Mouse (Mus musculus) heart, embryonic 12.5 days (tissue): ENCODE results near the gene Mink1. TPM values are rescaled to one million over a fixed set of nuclear protein-coding genes. Genes with fewer than 3 reads are reported as not detected.

Source experiments
- ATAC-seq: fragments of 200-750 bp; cut with Nextera tagmentation; 2 replicates; pipeline ENCODE4 v1.8.0; 2017; ENCODE audit warnings: moderate TSS enrichment, moderate library complexity; ENCODE audit not compliant: insufficient number of reproducible peaks, low FRiP score
- H3K27ac ChIP-seq: fragments of 300-500 bp; sonication (generic); 2 replicates; pipeline ENCODE4 v1.5.1; 2016; ENCODE audit warnings: mild to moderate bottlenecking, moderate library complexity; ENCODE audit not compliant: poor library complexity, severe bottlenecking
- H3K27me3 ChIP-seq: fragments of 300-500 bp; sonication (generic); replicated peaks from 2 replicates; pipeline ENCODE4 v1.6.1; 2016; ENCODE audit warnings: mild to moderate bottlenecking, moderate library complexity
- H3K36me3 ChIP-seq: fragments of 300-500 bp; sonication (generic); 2 replicates; pipeline ENCODE4 v1.6.1; 2016; ENCODE audit warnings: mild to moderate bottlenecking, moderate library complexity
- H3K4me1 ChIP-seq: fragments of 300-500 bp; sonication (generic); replicated peaks from 2 replicates; pipeline ENCODE4 v1.6.1; 2016; ENCODE audit warnings: mild to moderate bottlenecking
- H3K4me2 ChIP-seq: fragments of 300-500 bp; sonication (generic); 2 replicates; pipeline ENCODE4 v1.6.1; 2016; ENCODE audit warnings: mild to moderate bottlenecking, moderate library complexity
- H3K4me3 ChIP-seq: fragments of 300-500 bp; sonication (generic); 2 replicates; pipeline ENCODE4 v1.5.1; 2016; ENCODE audit warnings: mild to moderate bottlenecking
- H3K9ac ChIP-seq: fragments of 300-500 bp; sonication (generic); 2 replicates; pipeline ENCODE4 v1.6.1; 2016; ENCODE audit warnings: mild to moderate bottlenecking, moderate library complexity
- H3K9me3 ChIP-seq: fragments of 300-500 bp; sonication (generic); replicated peaks from 2 replicates; pipeline ENCODE4 v1.6.1; 2016; ENCODE audit warnings: mild to moderate bottlenecking, moderate library complexity
- WGBS: fragments of 180-500 bp; shearing (Covaris S2); methylation state at CpG from one replicate; pipeline ENCODE4 v1.1.7; 2016; 5-methylcytosine and 5-hydroxymethylcytosine counted together
- polyA plus RNA-seq: library from polyadenylated mRNA; unstranded; fragments of >200 nt; fragmentation: Nextera tagmentation; extraction: Ambion mirVana; gene quantifications from 2 replicates; pipeline ENCODE4 v1.2.1, GENCODE M21; 2016

Gene Mink1
- polyA plus RNA-seq, 1 experiment from 2014 or later = 13.7 TPM

GRCm38 (mm10) chr11:70635601-70636000 lies 72.9 kb downstream of the Mink1 start:
- WGBS = 83% methylated on average over 4 of the region's 4 CpGs
- Histone ChIP-seq H3K9ac (no peak overlapping the region), H3K36me3 (no peaks in the 10 kb centered on the region), H3K4me3 (no peak overlapping the region), H3K27ac (no peak overlapping the region), H3K9me3 (no peaks in the 10 kb centered on the region), H3K4me1 (peaks cover 21% of the 10 kb centered on the region), H3K4me2 (no peak overlapping the region), H3K27me3 (no peaks in the 10 kb centered on the region)
- ATAC-seq = no peak

GRCm38 (mm10) chr11:70637764-70638163 lies 75.1 kb downstream of the Mink1 start:
- WGBS = 95% methylated on average over 1 of the region's 1 CpGs
- H3K4me1 ChIP-seq = peaks cover 21% of the 10 kb centered on the region

GRCm38 (mm10) chr11:70638293-70638692 lies 75.6 kb downstream of the Mink1 start:
- peak; percentile 20; the same call in 1 of the 2 replicates for ATAC-seq
- Histone ChIP-seq H3K4me1 (peaks cover 21% of the 10 kb centered on the region), H3K9ac (0 out of 2 replicates have a peak overlapping the region, but pooled peaks have one; percentile 28), H3K4me2 (peak overlapping the region; percentile 34), H3K9me3 (no peaks in the 10 kb centered on the region), H3K4me3 (no peak overlapping the region), H3K27me3 (no peaks in the 10 kb centered on the region), H3K27ac (peak overlapping the region; percentile 39), H3K36me3 (peaks cover 7% of the 10 kb centered on the region)
- 56% methylated on average over 1 of the region's 1 CpGs for WGBS

More at GRCm38 (mm10) chr11:70637764-70638163, 75.1 kb downstream of the Mink1 start:
- H3K9ac ChIP-seq = no peak overlapping the region
- H3K27me3 ChIP-seq = no peaks in the 10 kb centered on the region
- ATAC-seq = no peak
- H3K27ac ChIP-seq = no peak overlapping the region
- no peak overlapping the region for H3K4me3 ChIP-seq
- peaks cover 2% of the 10 kb centered on the region for H3K36me3 ChIP-seq
- no peaks in the 10 kb centered on the region for H3K9me3 ChIP-seq
- H3K4me2 ChIP-seq = no peak overlapping the region

- peaks cover 12% of the 10 kb centered on the region for H3K36me3 ChIP-seq
- H3K27ac ChIP-seq = peak within 1 kb of the TSS; percentile 39
- H3K4me1 ChIP-seq = peaks cover 21% of the 10 kb centered on the region
- ATAC-seq = peak; percentile 81
- H3K9me3 ChIP-seq = no peaks in the 10 kb centered on the region
- H3K4me3 ChIP-seq = no peak within 1 kb of the TSS
- peak within 1 kb of the TSS; percentile 28; the same call in 1 of the 2 replicates for H3K9ac ChIP-seq
- H3K4me2 ChIP-seq = peak within 1 kb of the TSS; percentile 34
- 1% methylated on average over 5 of the region's 5 CpGs for WGBS
- H3K27me3 ChIP-seq = no peaks in the 10 kb centered on the region
Measured at GRCm38 (mm10) chr11:70638714-70639278, 76.1 kb downstream of the Mink1 start, which contains the start of gene Gp1ba. Gp1ba (plus strand) TSS chr11:70639122.

GRCm38 (mm10) chr11:70639976-70640375 lies 77.3 kb downstream of the Mink1 start:
- H3K4me3 ChIP-seq = no peak overlapping the region
- WGBS = 72% methylated on average over 8 of the region's 8 CpGs
- H3K9me3 ChIP-seq = no peaks in the 10 kb centered on the region
- H3K9ac ChIP-seq = no peak overlapping the region
- peaks cover 23% of the 10 kb centered on the region for H3K36me3 ChIP-seq
- ATAC-seq = no peak
- peaks cover 23% of the 10 kb centered on the region for H3K4me1 ChIP-seq
- H3K4me2 ChIP-seq = no peak overlapping the region
- no peaks in the 10 kb centered on the region for H3K27me3 ChIP-seq
- no peak overlapping the region for H3K27ac ChIP-seq

- H3K4me2 ChIP-seq = no peak overlapping the region
- WGBS = 74% methylated on average over 7 of the region's 7 CpGs
- no peak for ATAC-seq
- H3K4me3 ChIP-seq = no peak overlapping the region
- H3K36me3 ChIP-seq = peaks cover 33% of the 10 kb centered on the region
- H3K9me3 ChIP-seq = no peaks in the 10 kb centered on the region
- no peak overlapping the region for H3K9ac ChIP-seq
- H3K27ac ChIP-seq = no peak overlapping the region
- no peaks in the 10 kb centered on the region for H3K27me3 ChIP-seq
- H3K4me1 ChIP-seq = peaks cover 36% of the 10 kb centered on the region
Measured at GRCm38 (mm10) chr11:70641241-70641640, 78.6 kb downstream of the Mink1 start.

- Histone ChIP-seq H3K4me1 (peaks cover 39% of the 10 kb centered on the region), H3K4me2 (no peak overlapping the region), H3K36me3 (peaks cover 33% of the 10 kb centered on the region), H3K9ac (no peak overlapping the region), H3K27ac (no peak overlapping the region), H3K27me3 (no peaks in the 10 kb centered on the region), H3K4me3 (no peak overlapping the region), H3K9me3 (no peaks in the 10 kb centered on the region)
- 87% methylated on average over 6 of the region's 6 CpGs for WGBS
- no peak for ATAC-seq
Measured at GRCm38 (mm10) chr11:70643051-70643450, 80.4 kb downstream of the Mink1 start.

GRCm38 (mm10) chr11:70644564-70645103 lies 82.0 kb downstream of the Mink1 start:
- peaks cover 38% of the 10 kb centered on the region for H3K4me1 ChIP-seq
- no peaks in the 10 kb centered on the region for H3K9me3 ChIP-seq
- no peak for ATAC-seq
- H3K36me3 ChIP-seq = peaks cover 47% of the 10 kb centered on the region
- no peak overlapping the region for H3K27ac ChIP-seq
- H3K4me2 ChIP-seq = no peak overlapping the region
- no peaks in the 10 kb centered on the region for H3K27me3 ChIP-seq
- H3K9ac ChIP-seq = peak overlapping the region; percentile 97; the same call in 1 of the 2 replicates
- H3K4me3 ChIP-seq = no peak overlapping the region
- 96% methylated on average over 8 of the region's 8 CpGs for WGBS

- Histone ChIP-seq H3K27ac (peak overlapping the region; percentile 99), H3K4me1 (peaks cover 39% of the 10 kb centered on the region), H3K27me3 (no peaks in the 10 kb centered on the region), H3K4me3 (peak overlapping the region; percentile 80), H3K36me3 (peaks cover 56% of the 10 kb centered on the region), H3K9ac (peak overlapping the region; percentile 97), H3K4me2 (peak overlapping the region; percentile 93), H3K9me3 (no peaks in the 10 kb centered on the region)
- no peak for ATAC-seq
- WGBS = 79% methylated on average over 12 of the region's 12 CpGs
Measured at GRCm38 (mm10) chr11:70645461-70646258, 83.0 kb downstream of the Mink1 start.

GRCm38 (mm10) chr11:70646259-70646555 lies 83.5 kb downstream of the Mink1 start:
- H3K9ac ChIP-seq = peak overlapping the region; percentile 97
- peaks cover 45% of the 10 kb centered on the region for H3K4me1 ChIP-seq
- no peak for ATAC-seq
- H3K4me3 ChIP-seq = peak overlapping the region; percentile 80
- H3K27ac ChIP-seq = peak overlapping the region; percentile 99
- 28% methylated on average over 3 of the region's 3 CpGs for WGBS
- H3K9me3 ChIP-seq = no peaks in the 10 kb centered on the region
- H3K27me3 ChIP-seq = no peaks in the 10 kb centered on the region
- peaks cover 61% of the 10 kb centered on the region for H3K36me3 ChIP-seq
- peak overlapping the region; percentile 93 for H3K4me2 ChIP-seq
